Mouse (Mus musculus) left cerebral cortex, adult 18-20 months (tissue): ENCODE results near the gene Podxl2. TPM values are rescaled to one million over a fixed set of nuclear protein-coding genes. Genes with fewer than 3 reads are reported as not detected.

Experiments
- DNase-seq, 2 experiments: peaks; one replicate each; pipeline ENCODE4 v3.0.0; 2021 to 2022; ENCODE audit warnings: low spot score in 2 of 2, mixed read lengths in 1 of 2
- total RNA-seq, 2 experiments: library from RNA; stranded (reverse); gene quantifications; 2 replicates each; pipeline ENCODE4 v1.2.3; 2021

Gene Podxl2
- total RNA-seq, 2 experiments from 2014 or later, result 202 to 219 TPM

DNA sequence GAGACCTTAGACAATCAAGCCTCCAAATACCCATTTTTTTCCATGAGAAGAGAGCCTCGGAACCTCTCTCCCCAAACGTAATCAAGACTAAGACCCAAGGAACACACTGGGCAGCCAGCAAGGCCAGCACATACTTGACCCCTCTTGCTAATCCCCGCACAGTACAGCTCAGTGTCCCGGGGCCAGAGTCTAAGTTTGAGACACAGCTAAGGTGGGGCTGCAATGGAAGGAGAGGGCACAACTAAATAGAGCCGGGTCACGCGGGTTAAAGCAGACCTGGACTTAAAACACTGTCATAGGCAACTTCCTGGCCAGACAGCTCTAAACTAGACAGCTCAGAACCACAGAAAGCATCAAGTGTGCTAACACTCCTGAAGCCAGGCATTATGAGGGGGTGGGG lies 16.0 kb upstream of the Podxl2 start:
- DNase-seq, result no peak

- no peak for DNase-seq
Observed at GRCm38 (mm10) chr6:88889410-88890042, 14.7 kb upstream of the Podxl2 start.

- DNase-seq, result no peak
Observed at GRCm38 (mm10) chr6:88886417-88886967, 11.6 kb upstream of the Podxl2 start.

GRCm38 (mm10) chr6:88885644-88886416 lies 11.0 kb upstream of the Podxl2 start:
- no peak for DNase-seq

DNA sequence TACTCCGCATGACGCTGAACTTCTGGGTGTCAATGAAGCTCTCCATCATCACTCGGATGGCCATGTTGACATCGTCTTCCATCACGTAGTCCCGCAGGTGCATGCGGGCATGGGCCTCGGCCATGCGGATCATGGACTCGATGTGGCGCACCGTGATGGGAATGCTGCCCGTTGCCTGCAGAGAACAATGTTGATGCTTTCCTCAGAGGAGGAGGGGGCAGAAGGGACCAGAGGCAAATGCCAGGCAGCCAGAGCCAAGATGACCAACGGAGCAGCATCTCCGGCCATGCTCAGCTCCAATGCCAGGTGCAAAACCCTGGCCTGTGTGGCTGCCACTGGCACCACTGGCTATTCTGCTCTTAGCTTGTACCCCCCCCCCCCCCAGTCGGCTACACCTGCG lies 9.8 kb upstream of the Podxl2 start:
- no peak for DNase-seq

DNA sequence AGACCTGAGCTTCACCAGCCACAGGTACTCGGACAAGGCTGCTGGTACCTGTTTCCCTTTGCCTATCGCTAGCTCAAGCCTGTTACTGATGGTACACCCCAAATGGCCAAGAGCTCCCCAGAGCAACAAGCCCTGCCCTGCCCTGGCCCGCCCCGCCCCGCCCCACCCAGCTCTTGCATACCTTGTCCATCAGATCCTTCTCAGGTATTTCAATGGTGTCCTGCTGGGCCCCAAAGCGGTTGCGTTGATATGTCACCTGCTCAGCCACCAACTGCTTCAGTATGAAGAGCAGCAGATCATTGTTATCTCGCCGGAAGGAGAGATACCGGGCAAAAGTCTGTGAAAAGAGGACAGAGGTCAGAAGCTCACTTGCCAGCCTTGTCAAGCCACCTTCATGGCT lies 9.4 kb upstream of the Podxl2 start:
- no peak for DNase-seq

DNA sequence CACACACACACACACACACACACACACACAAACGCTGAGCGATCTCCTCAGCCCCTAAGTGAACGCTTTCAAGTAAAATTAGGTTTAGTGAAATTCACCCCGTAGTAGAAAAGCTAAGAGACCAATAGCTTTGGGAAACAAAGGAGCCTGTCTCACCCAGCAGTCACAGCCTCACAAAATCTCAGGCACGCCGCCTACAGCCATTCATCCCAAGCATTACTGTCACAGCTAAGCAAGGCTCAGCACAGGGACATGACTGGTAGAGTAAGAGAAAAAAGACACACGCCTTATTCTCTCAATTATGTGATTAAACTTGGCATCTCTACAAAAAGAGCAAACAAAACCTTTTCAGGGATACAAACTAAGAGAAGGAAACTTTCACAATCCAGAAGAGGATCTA lies 6.5 kb upstream of the Podxl2 start:
- no peak for DNase-seq

DNA sequence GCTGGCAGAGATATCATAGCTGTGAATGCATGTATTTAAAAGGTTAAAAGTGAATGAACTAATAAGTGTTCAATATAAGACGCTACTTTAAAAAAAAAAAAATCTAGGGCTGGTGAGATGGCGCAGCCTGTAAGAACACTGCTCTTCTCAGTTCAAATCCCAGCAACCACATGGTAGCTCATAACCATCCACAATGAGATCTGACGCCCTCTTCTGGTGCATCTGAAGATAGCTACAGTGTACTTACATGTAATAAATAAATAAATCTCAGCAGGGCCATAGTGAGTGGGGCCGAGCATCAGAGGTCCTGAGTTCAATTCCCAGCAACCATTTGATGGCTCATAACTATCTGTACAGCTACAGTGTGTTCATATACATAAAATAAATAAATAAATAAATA lies 4.6 kb upstream of the Podxl2 start:
- DNase-seq, result no peak

DNA sequence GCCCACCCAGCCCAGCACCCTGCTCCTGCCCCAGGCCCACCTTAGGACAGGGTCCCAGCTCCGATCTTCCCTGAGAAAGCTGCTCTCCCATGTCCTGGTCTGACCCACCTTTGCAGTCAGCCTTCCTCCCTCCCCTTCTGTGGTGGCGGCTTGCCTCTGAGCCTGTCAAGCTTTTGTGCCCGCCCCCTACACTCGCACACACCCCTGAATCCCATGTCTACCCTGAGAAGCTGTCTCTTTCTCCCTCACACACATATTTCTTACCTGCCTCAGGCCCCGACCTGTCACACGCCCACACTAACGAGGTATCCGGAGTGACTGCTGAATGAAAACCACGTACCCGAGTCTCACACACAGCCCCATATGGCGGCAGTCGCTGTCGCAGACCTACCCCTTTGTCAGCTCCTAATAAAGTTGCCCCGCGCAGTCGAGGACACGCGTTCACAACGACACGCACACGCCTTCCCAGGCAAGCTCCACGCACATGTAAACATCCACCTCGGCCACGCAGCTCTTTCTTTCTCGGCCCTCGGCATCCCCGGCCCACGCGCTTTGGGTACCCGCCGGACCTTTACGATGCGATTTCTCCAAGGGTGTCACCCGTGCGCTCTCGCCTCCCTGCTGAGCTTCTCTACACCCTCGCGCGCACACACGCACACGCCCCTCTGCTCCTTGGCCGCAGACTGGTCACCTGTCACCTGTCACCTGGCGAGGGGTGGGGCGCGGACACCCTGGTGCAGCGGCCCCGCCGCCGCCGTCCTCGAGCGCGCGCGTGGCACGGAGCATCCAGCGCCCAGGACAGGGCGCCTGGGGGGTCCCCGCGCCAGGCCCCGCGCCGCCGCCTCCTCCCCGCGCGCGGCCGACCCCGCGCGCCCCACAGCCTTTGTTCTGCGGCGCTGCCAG lies 628 bp downstream of the Podxl2 start:
- peak; percentile 38 to 54 for DNase-seq

DNA sequence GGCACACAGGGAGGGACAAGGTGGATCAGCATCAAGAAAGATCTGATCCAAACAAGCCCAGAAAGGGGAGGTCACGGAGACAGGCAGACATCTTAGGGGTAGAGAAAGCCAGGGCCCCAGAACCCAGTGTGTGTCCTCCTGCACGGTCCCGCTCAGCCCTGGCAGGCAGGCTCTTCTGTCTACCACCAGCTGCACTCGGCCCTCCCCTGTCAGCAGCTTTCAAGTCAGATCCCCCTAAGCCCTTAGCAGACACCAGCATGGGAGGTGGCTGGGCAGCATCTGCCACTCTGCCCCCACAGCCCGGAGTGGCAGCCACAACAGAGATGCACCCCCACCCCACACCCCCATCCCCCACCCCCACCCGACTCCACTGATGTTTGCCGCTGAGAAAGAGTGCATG lies 2.0 kb downstream of the Podxl2 start:
- DNase-seq, result no peak

- peak; percentile 45 to 52 for DNase-seq
Observed at GRCm38 (mm10) chr6:88871546-88871945, 3.3 kb downstream of the Podxl2 start.

DNA sequence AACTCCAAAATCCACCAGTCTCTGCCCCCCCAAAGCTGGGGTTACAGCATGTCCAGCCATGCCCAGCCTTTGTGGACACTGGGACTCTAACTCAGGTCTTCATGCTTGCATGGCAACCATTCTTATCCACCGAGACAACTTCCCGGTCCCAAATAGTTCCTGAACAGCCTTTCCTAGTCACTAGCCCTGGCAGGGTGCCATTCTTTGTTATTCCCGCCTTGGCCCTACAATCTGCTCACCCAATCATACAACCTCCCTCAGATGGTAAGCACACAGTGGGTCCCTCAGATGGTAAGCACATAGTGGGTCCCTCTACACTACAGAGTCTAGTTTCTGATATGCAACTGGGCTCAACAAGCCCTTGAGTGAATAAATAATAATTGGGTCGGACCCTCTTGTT lies 4.2 kb downstream of the Podxl2 start:
- DNase-seq, result no peak

GRCm38 (mm10) chr6:88869459-88869858 lies 5.4 kb downstream of the Podxl2 start:
- peak; percentile 39 to 62 for DNase-seq

- no peak for DNase-seq
Observed at GRCm38 (mm10) chr6:88865704-88866103, 9.1 kb downstream of the Podxl2 start.

DNA sequence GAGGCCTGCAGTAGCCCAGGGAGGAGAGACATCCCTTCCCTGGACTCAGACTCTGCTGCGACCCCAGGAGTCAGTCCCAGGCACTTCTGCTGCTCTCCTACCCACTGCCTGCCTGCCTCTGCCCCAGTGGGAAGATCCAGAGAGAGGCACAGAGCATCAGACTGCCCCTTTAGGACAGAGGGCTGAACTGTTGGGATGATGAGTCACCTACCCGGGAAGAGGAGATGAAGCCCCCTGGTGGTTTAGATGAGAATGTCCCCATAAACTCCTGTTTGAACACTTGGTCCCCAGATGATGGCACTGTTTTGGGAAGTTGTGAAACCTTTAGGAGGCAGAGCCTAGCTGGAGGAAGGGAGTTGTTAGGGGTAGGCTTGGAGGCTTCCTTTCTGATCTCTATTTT lies 13.9 kb downstream of the Podxl2 start:
- no peak for DNase-seq

GRCm38 (mm10) chr6:88858341-88858740 lies 16.5 kb downstream of the Podxl2 start:
- DNase-seq, result no peak

DNA sequence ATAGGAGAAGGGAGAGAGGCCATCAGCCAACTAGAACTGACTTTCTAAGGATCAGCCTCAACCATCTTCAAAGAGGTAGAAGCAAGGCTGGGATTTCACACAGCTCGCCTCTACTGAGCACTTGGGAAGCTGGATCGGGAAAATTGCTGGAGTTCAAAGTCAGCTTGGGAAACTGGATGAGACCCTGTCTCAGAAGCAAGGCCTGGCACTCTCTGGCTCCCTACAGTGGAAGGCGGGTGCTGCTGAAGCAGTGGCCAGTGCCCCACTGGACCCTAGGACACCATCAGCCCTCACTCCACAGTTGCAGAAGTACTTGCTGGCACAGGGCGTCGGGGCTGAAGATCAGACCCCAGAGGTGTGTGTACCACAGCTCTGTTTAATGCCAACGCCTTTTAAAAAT lies 17.0 kb downstream of the Podxl2 start:
- DNase-seq, result no peak

- DNase-seq, result no peak
Observed at GRCm38 (mm10) chr6:88857249-88857648, 17.6 kb downstream of the Podxl2 start.

DNA sequence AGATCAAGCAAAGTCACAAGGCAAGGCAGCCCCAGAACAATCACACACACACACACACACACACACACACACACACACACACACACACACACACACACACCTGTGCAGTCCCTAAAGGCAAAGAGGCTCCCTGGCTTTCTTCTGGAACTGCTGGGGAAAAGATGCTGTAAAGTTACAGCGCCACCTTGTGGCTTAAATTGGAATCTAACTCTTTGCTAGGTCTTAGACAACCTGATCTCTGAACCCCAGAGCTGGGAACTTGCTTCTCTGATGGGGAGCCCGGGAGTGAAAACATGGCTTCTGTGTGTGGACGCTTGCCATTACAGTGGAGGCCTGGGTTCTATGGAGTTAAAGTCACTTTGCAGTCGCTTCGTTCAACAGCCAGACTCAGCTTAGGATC lies 19.2 kb downstream of the Podxl2 start:
- DNase-seq, result peak; percentile 64 to 71

GRCm38 (mm10) chr6:88854509-88854908 lies 20.3 kb downstream of the Podxl2 start:
- no peak for DNase-seq

DNA sequence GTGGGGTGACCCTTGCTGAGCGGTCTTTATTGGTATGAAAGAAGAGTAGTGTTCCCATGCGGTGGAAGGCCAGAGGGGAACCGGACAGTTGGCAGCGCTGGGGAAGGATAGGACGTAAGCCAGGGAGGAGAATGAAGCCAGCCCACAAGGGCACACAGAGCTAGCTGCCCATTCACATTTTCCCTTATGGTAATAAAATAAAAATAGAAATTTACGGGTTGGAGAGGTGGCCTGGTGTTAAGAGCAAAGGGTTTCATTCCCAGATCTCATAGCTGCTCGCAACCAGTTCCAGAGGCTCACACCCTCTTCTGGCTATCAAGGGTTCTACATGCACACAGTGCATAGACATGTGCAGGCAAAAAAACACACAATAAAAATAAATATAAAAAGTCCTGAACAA lies 24.8 kb downstream of the Podxl2 start:
- no peak for DNase-seq

DNA sequence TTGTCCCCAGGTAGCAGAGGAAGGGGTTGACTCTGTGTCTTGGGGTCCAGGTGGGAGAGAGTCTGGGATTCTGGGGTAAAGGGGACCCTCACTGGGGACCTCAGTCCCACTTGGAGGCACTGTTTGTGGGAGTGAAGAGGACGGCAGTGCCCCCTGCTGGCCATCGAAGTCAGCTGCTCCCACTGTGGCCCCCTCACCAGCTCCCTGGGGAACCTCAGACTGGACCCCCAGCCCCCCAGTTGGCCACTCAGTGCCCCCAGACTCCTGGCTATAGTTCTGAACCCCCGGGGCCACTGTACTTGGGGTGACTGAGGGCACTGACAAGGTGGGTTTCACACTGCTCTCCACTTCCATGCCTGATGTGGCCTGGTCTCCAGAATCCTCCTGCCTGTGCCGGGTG lies 25.6 kb downstream of the Podxl2 start:
- DNase-seq, result no peak
